Comparison of ENCODE assay signal across 24 mouse cellular contexts in genomic region chr16:4742186-4742585, GRCm38 (mm10).
"Had no signal": no experiment of that assay in that cellular context is flagged by ENCODE, and none has a peak within 500 bp of the region (broad histone marks: within the 10 kb centered on the region; RNA-seq: fewer than 3 reads in every experiment).

No protein-coding gene starts in this region.

- H3K27ac ChIP-seq: kidney, postnatal 0 days; layer of hippocampus, adult 2 months; limb, embryonic 10.5 days; limb, embryonic 13.5 days; liver, embryonic 12.5 days; liver, embryonic 15.5 days; lung, embryonic 15.5 days; midbrain, embryonic 12.5 days; midbrain, embryonic 15.5 days; neural tube, embryonic 12.5 days; neural tube, embryonic 15.5 days; stomach, postnatal 0 days had no signal

- H3K36me3 ChIP-seq: midbrain, embryonic 15.5 days; neural tube, embryonic 15.5 days had no signal

- H3K4me2 ChIP-seq: limb, embryonic 13.5 days; liver, embryonic 12.5 days; liver, embryonic 15.5 days; lung, embryonic 15.5 days; midbrain, embryonic 12.5 days; midbrain, embryonic 15.5 days; neural tube, embryonic 12.5 days; neural tube, embryonic 15.5 days had no signal

- H3K9ac ChIP-seq: limb, embryonic 13.5 days; liver, embryonic 12.5 days; liver, embryonic 15.5 days; lung, embryonic 15.5 days; midbrain, embryonic 12.5 days; midbrain, embryonic 15.5 days; neural tube, embryonic 12.5 days; neural tube, embryonic 15.5 days had no signal

- DNase-seq: kidney, adult 2 months; kidney, postnatal 25 days; layer of hippocampus, adult 9-11 months; liver; right cerebral cortex, adult 18-20 months; right cerebral cortex, postnatal 14 days; right cerebral cortex, postnatal 4 days; thymus, adult 2 months; thymus, postnatal 14 days; thymus, postnatal 4 days had no signal

- ATAC-seq: intestine, postnatal 0 days; liver, embryonic 12.5 days; midbrain, embryonic 15.5 days had no signal

- H3K4me3 ChIP-seq: layer of hippocampus, adult 2 months; limb, embryonic 10.5 days; limb, embryonic 13.5 days; liver, embryonic 12.5 days; liver, embryonic 15.5 days; lung, embryonic 15.5 days; megakaryocyte, embryonic 14.5 days; midbrain, embryonic 12.5 days; midbrain, embryonic 15.5 days; neural tube, embryonic 12.5 days; neural tube, embryonic 15.5 days had no signal

- H3K9me3 ChIP-seq: limb, embryonic 10.5 days; liver, embryonic 12.5 days; liver, embryonic 15.5 days; lung, embryonic 15.5 days; midbrain, embryonic 12.5 days; midbrain, embryonic 15.5 days; neural tube, embryonic 15.5 days had no signal

- H3K27me3 ChIP-seq: limb, embryonic 13.5 days; liver, embryonic 12.5 days; liver, embryonic 15.5 days; lung, embryonic 15.5 days; megakaryocyte, embryonic 14.5 days; midbrain, embryonic 12.5 days; midbrain, embryonic 15.5 days; neural tube, embryonic 12.5 days; neural tube, embryonic 15.5 days had no signal

- H3K4me1 ChIP-seq: limb, embryonic 10.5 days; limb, embryonic 13.5 days; liver, embryonic 12.5 days; liver, embryonic 15.5 days; lung, embryonic 15.5 days; midbrain, embryonic 12.5 days; midbrain, embryonic 15.5 days; neural tube, embryonic 12.5 days; neural tube, embryonic 15.5 days had no signal
